Mouse (Mus musculus) kidney, adult 2 months (tissue): ENCODE measurements around the gene Atp8b3.

Source experiments
- CTCF ChIP-seq: fragments of 200-500 bp; conservative IDR thresholded peaks from 2 replicates; pipeline ENCODE4 v1.5.1; 2011; ENCODE audit warnings: low read depth, mild to moderate bottlenecking, control low read depth, low read length, moderate library complexity, mixed read lengths; ENCODE audit not compliant: insufficient read depth, insufficient read length
- POLR2A ChIP-seq: fragments of 200-500 bp; IDR thresholded peaks from one replicate; pipeline ENCODE4 v1.6.1; 2011; ENCODE audit warnings: low read depth, low read length, control low read depth

DNA sequence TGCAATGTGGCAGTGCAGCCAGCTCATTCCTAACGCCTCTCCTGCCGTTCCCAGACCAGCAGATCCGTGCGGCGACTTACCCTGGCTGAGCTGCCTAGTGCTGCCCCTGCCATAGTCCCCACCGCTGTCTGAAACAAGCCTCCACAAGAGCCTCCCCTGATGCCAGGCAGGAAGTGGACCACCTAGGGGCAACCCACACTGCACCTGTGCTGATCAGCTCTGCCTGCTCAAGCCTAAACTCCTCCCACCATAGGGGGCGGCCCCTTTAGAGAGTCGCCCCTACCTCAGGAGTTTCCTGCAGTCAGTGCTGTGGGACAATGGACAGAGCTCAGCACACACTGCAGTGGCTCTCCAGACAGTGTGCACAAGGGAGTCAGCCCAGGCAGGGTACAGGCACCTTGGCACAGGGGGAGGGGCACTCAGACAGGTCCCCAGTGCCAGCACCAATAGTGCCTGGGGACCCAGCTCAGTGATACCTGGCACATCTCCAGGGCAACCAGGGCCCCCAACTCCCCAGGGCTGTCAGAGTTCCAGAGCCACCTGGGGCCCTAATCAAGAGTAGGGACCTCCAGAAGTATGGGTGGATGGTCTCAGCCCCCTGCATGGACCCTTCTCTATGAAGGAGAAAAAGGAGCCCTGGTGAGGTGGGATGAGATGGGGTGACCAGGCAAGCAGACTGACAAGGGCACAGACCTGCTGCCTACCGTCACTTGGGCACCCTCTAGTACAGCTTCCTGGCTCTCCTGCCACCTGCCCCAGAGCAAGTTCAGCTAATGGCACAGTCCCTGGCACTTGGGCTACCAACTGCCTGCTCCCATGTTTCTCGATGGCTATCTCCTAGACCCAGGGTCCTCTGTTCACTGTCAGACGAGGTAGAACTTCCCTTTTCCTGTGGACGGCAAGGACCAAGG lies 46.0 kb upstream of the Atp8b3 start:
- TF ChIP-seq POLR2A (no peak), CTCF (no peak)
